Mouse (Mus musculus): ENCODE results near the gene Elof1. TPM values are rescaled to one million over a fixed set of nuclear protein-coding genes. Genes with fewer than 3 reads are reported as not detected.

Gene Elof1
- polyA plus RNA-seq, 1 experiment from 2014 or later = 194 TPM

- Histone ChIP-seq H3K4me3 (no peak overlapping the region), H3K27me3 (no peaks in the 10 kb centered on the region), H3K9ac (no peak overlapping the region), H3K9me3 (peaks cover 2% of the 10 kb centered on the region; the same call in 1 of the 2 replicates), H3K36me3 (peaks cover 66% of the 10 kb centered on the region), H3K4me1 (no peaks in the 10 kb centered on the region), H3K27ac (no peak overlapping the region), H3K4me2 (no peak overlapping the region)
- ATAC-seq (ENCODE audit: insufficient number of reproducible peaks, insufficient read depth, low FRiP score, low TSS enrichment, low read depth) = 0 out of 2 replicates have a peak, but pooled peaks have one; percentile 35
- 86% methylated on average over 3 of the region's 3 CpGs for whole genome bisulfite sequencing
Observed at GRCm38 (mm10) chr9:22064341-22064740, 52.6 kb downstream of the Elof1 start.

Small RNA genes within 50 kb of the gene (microRNA-seq; reads per million reads assigned to microRNA genes)
- not detected for gene Mir7084

Other genes starting within 250 kb of the Elof1 start
- 16.6 and 18.2 TPM in 2 replicates for gene Rab3d, start 199.0 kb downstream of the Elof1 start, polyA plus RNA-seq (2015; fragmentation: Nextera tagmentation; extraction: Ambion mirVana)
- 4.1 and 4.3 TPM in 2 replicates for gene Ccdc159, start 189.7 kb downstream of the Elof1 start, polyA plus RNA-seq (2015; fragmentation: Nextera tagmentation; extraction: Ambion mirVana)
- gene Tmem205, start 189.6 kb downstream of the Elof1 start, polyA plus RNA-seq (2015; fragmentation: Nextera tagmentation; extraction: Ambion mirVana) = 44.5 and 46.7 TPM in 2 replicates
- gene Plppr2, start 180.1 kb downstream of the Elof1 start, polyA plus RNA-seq (2015; fragmentation: Nextera tagmentation; extraction: Ambion mirVana) = 12.7 and 14.5 TPM in 2 replicates
- 5.2 and 7.3 TPM in 2 replicates for gene Swsap1, start 161.4 kb downstream of the Elof1 start, polyA plus RNA-seq (2015; fragmentation: Nextera tagmentation; extraction: Ambion mirVana)
- gene Epor, start 153.7 kb downstream of the Elof1 start, polyA plus RNA-seq (2015; fragmentation: Nextera tagmentation; extraction: Ambion mirVana) = 8.5 and 9.3 TPM in 2 replicates
- 0.59 and 0.94 TPM in 2 replicates for gene Rgl3, start 127.7 kb downstream of the Elof1 start, polyA plus RNA-seq (2015; fragmentation: Nextera tagmentation; extraction: Ambion mirVana)
- 1.2 and 1.8 TPM in 2 replicates for gene Ccdc151, start 114.5 kb downstream of the Elof1 start, polyA plus RNA-seq (2015; fragmentation: Nextera tagmentation; extraction: Ambion mirVana)
- gene Prkcsh, start 114.4 kb downstream of the Elof1 start, polyA plus RNA-seq (2015; fragmentation: Nextera tagmentation; extraction: Ambion mirVana) = 120 and 125 TPM in 2 replicates
- gene Elavl3, start 65.1 kb downstream of the Elof1 start, polyA plus RNA-seq (2015; fragmentation: Nextera tagmentation; extraction: Ambion mirVana) = 2.5 and 3.0 TPM in 2 replicates
- not detected in 2 replicates for gene Gm49318, start 45.9 kb downstream of the Elof1 start, polyA plus RNA-seq (2015; fragmentation: Nextera tagmentation; extraction: Ambion mirVana)
- gene Zfp653, start 45.8 kb downstream of the Elof1 start, polyA plus RNA-seq (2015; fragmentation: Nextera tagmentation; extraction: Ambion mirVana) = 13.0 and 13.6 TPM in 2 replicates
- 35.5 and 40.9 TPM in 2 replicates for gene Ecsit, start 31.7 kb downstream of the Elof1 start, polyA plus RNA-seq (2015; fragmentation: Nextera tagmentation; extraction: Ambion mirVana)
- gene Cnn1, start 18.0 kb downstream of the Elof1 start, polyA plus RNA-seq (2015; fragmentation: Nextera tagmentation; extraction: Ambion mirVana) = 0.76 and 3.6 TPM in 2 replicates
- 9.2 and 10.7 TPM in 2 replicates for gene Acp5, start 18.5 kb upstream of the Elof1 start, polyA plus RNA-seq (2015; fragmentation: Nextera tagmentation; extraction: Ambion mirVana)
- gene Pigyl, start 39.7 kb upstream of the Elof1 start, polyA plus RNA-seq (2015; fragmentation: Nextera tagmentation; extraction: Ambion mirVana) = 71.9 and 75.9 TPM in 2 replicates
- 0.14 and 0.15 TPM in 2 replicates for gene Zfp872, start 70.9 kb upstream of the Elof1 start, polyA plus RNA-seq (2015; fragmentation: Nextera tagmentation; extraction: Ambion mirVana)
- gene Zfp809, start 108.5 kb upstream of the Elof1 start, polyA plus RNA-seq (2015; fragmentation: Nextera tagmentation; extraction: Ambion mirVana) = 19.5 and 19.7 TPM in 2 replicates
- 7.6 and 8.4 TPM in 2 replicates for gene Zfp599, start 142.7 kb upstream of the Elof1 start, polyA plus RNA-seq (2015; fragmentation: Nextera tagmentation; extraction: Ambion mirVana)
- 30.1 and 31.3 TPM in 2 replicates for gene Zfp810, start 190.5 kb upstream of the Elof1 start, polyA plus RNA-seq (2015; fragmentation: Nextera tagmentation; extraction: Ambion mirVana)